Comparison of ENCODE assay signal across 18 mouse cellular contexts in genomic region chr6:115998758-115999157, GRCm38 (mm10). TPM values are rescaled to one million over a fixed set of nuclear protein-coding genes. Genes with fewer than 3 reads are reported as not detected.
DNase-seq lines count a peak whose midpoint lies in the region; ATAC-seq lines count a peak whose summit lies in the region.
"Had no signal": no experiment of that assay in that cellular context is flagged by ENCODE, and none has a peak within 500 bp of the region (broad histone marks: within the 10 kb centered on the region; RNA-seq: fewer than 3 reads in every experiment).

No protein-coding gene starts in this region.

- intact Hi-C loops in heart, postnatal 36 days (cut with DNase I) = no loop called here

- H3K4me2 ChIP-seq in heart, embryonic 12.5 days = 0 out of 2 replicates have a peak overlapping the region, but pooled peaks have one; percentile 3
- no peak overlapping the region for H3K4me2 ChIP-seq in intestine, embryonic 16.5 days (ENCODE audit: low read depth, low read length)
- H3K4me2 ChIP-seq: limb, embryonic 13.5 days had no signal

- H3K27ac ChIP-seq in heart, embryonic 12.5 days (ENCODE audit: poor library complexity, severe bottlenecking) = peak overlapping the region; percentile 70
- peak overlapping the region; percentile 20; the same call in 1 of the 2 replicates for H3K27ac ChIP-seq in intestine, embryonic 16.5 days (ENCODE audit: low read length)

- WGBS in heart, embryonic 12.5 days = 78% methylated on average over 7 of the region's 7 CpGs
- WGBS in intestine, embryonic 16.5 days = 83% methylated on average over 7 of the region's 7 CpGs

- H3K36me3 ChIP-seq in heart, embryonic 12.5 days = no peaks in the 10 kb centered on the region
- H3K36me3 ChIP-seq in intestine, embryonic 16.5 days (ENCODE audit: control insufficient read depth, insufficient read depth, low read length) = no peaks in the 10 kb centered on the region
- H3K36me3 ChIP-seq: limb, embryonic 13.5 days had no signal

- H3K4me1 ChIP-seq in heart, embryonic 12.5 days (replicated peaks) = peaks cover 61% of the 10 kb centered on the region
- H3K4me1 ChIP-seq in intestine, embryonic 16.5 days (ENCODE audit: control insufficient read depth, insufficient read depth, low read length) = peaks cover 22% of the 10 kb centered on the region

- H3K27me3 ChIP-seq in heart, embryonic 12.5 days (replicated peaks) = peaks cover 10% of the 10 kb centered on the region
- peaks cover 7% of the 10 kb centered on the region for H3K27me3 ChIP-seq in intestine, embryonic 16.5 days (replicated peaks; ENCODE audit: control insufficient read depth, insufficient read depth, low read length)

- peak; percentile 22 to 61 for DNase-seq in adrenal gland, adult (ENCODE audit: inconsistent age in 2 of 2, low spot score in 1 of 2)
- DNase-seq in adrenal gland, postnatal 36 days = no peak
- DNase-seq in heart, postnatal 36 days = no peak
- DNase-seq in kidney, postnatal 10 days = peak; percentile 17
- no peak for DNase-seq in kidney, postnatal 14 days
- DNase-seq in right cerebral cortex, adult 2 months (ENCODE audit: low spot score in 2 of 2) = no peak
- DNase-seq: cerebellum, adult 2 months; embryo, embryonic 11 days; kidney, adult 18-20 months; layer of hippocampus, postnatal 36 days; lung, adult 18-20 months had no signal

- H3K9me3 ChIP-seq in heart, embryonic 12.5 days (replicated peaks) = peaks cover 13% of the 10 kb centered on the region
- H3K9me3 ChIP-seq in intestine, embryonic 16.5 days (ENCODE audit: control insufficient read depth, low read length) = no peaks in the 10 kb centered on the region
- H3K9me3 ChIP-seq: limb, embryonic 13.5 days had no signal

- no peak for ATAC-seq in heart, embryonic 12.5 days (ENCODE audit: insufficient number of reproducible peaks, low FRiP score)
- ATAC-seq in intestine, embryonic 16.5 days = no peak

- no peak overlapping the region for H3K9ac ChIP-seq in heart, embryonic 12.5 days
- H3K9ac ChIP-seq in intestine, embryonic 16.5 days (ENCODE audit: low read depth, low read length) = no peak overlapping the region
- H3K9ac ChIP-seq: limb, embryonic 13.5 days had no signal

- H3K4me3 ChIP-seq in heart, embryonic 12.5 days = no peak overlapping the region
- no peak overlapping the region for H3K4me3 ChIP-seq in intestine, embryonic 16.5 days (ENCODE audit: low read length)
- H3K4me3 ChIP-seq: limb, embryonic 13.5 days; myocyte had no signal

RNA-seq across cellular contexts. Expression of gene Plxnd1, which starts 4.0 kb away (rescaled TPM):
- total RNA-seq in adrenal gland, postnatal 36 days (2021) = 100 to 1,000 TPM; 140 to 167 TPM
- 60.8 and 80.5 TPM in 2 replicates for polyA plus RNA-seq in heart, embryonic 12.5 days (2016; fragmentation: Nextera tagmentation; extraction: Ambion mirVana)
- total RNA-seq in heart, postnatal 36 days (2021) = 10 to 100 TPM; 69.9 to 74.6 TPM
- 18.7 and 19.3 TPM in 2 replicates for polyA plus RNA-seq in intestine, embryonic 16.5 days (2015; fragmentation: Nextera tagmentation; extraction: Ambion mirVana)

RNA-seq across cellular contexts. Expression of gene H1foo, which starts 54.0 kb away (rescaled TPM):
- not detected for total RNA-seq in adrenal gland, postnatal 36 days (2021)
- not detected in 2 replicates for polyA plus RNA-seq in heart, embryonic 12.5 days (2016; fragmentation: Nextera tagmentation; extraction: Ambion mirVana)
- total RNA-seq in heart, postnatal 36 days (2021) = not detected
- polyA plus RNA-seq in intestine, embryonic 16.5 days (2015; fragmentation: Nextera tagmentation; extraction: Ambion mirVana) = not detected in 2 replicates
- total RNA-seq: hematopoietic stem cell, adult 5-6 weeks; layer of hippocampus, postnatal 36 days had no signal
- polyA plus RNA-seq: cerebellum, adult 2 months; frontal cortex, adult 2 months; limb, embryonic 13.5 days; myocyte; urinary bladder, adult 2 months had no signal

Comparison
In these comparisons a context has a peak if more than half of its experiments do, and no peak if none do; other contexts are left out.
1. DNase-seq: peak in adrenal gland, adult (2 of 2) and kidney, postnatal 10 days (single experiment); none in adrenal gland, postnatal 36 days (0 of 2), heart, postnatal 36 days (0 of 2), kidney, postnatal 14 days (single experiment) and right cerebral cortex, adult 2 months (0 of 2).